Mouse (Mus musculus) heart, embryonic 16.5 days (tissue): ENCODE data around the gene Camk2d. TPM values are rescaled to one million over a fixed set of nuclear protein-coding genes. Genes with fewer than 3 reads are reported as not detected.

ENCODE experiments used
- ATAC-seq: fragments of 200-750 bp; cut with Nextera tagmentation; replicated peaks from 2 replicates; pipeline ENCODE4 v1.8.0; 2017; ENCODE audit warnings: moderate number of reproducible peaks; ENCODE audit not compliant: insufficient read depth, low FRiP score; ENCODE audit errors: extremely low read depth
- H3K27ac ChIP-seq: fragments of 300-500 bp; sonication (generic); 2 replicates; pipeline ENCODE4 v1.5.1; 2014; ENCODE audit warnings: mild to moderate bottlenecking, low read length, control low read depth, moderate library complexity
- H3K27me3 ChIP-seq: fragments of 300-500 bp; sonication (generic); 2 replicates; pipeline ENCODE4 v1.6.1; 2014; ENCODE audit warnings: low read length, mixed read lengths; ENCODE audit not compliant: control insufficient read depth, insufficient read depth
- H3K36me3 ChIP-seq: fragments of 300-500 bp; sonication (generic); 2 replicates; pipeline ENCODE4 v1.6.1; 2014; ENCODE audit not compliant: control insufficient read depth, insufficient read depth
- H3K4me1 ChIP-seq: fragments of 300-500 bp; sonication (generic); 2 replicates; pipeline ENCODE4 v1.6.1; 2014; ENCODE audit warnings: low read length, mixed read lengths; ENCODE audit not compliant: control insufficient read depth, insufficient read depth
- H3K4me2 ChIP-seq: fragments of 300-500 bp; sonication (generic); 2 replicates; pipeline ENCODE4 v1.6.1; 2014; ENCODE audit warnings: low read depth, mild to moderate bottlenecking, control low read depth, low read length
- H3K4me3 ChIP-seq: fragments of 300-500 bp; sonication (generic); 2 replicates; pipeline ENCODE4 v1.5.1; 2014; ENCODE audit warnings: mild to moderate bottlenecking, control low read depth, low read length
- H3K9ac ChIP-seq: fragments of 300-500 bp; sonication (generic); 2 replicates; pipeline ENCODE4 v1.6.1; 2014; ENCODE audit warnings: low read length, control low read depth
- H3K9me3 ChIP-seq: fragments of 300-500 bp; sonication (generic); replicated peaks from 2 replicates; pipeline ENCODE4 v1.6.1; 2016; ENCODE audit warnings: low read length; ENCODE audit not compliant: control insufficient read depth
- WGBS: fragments of 180-500 bp; shearing (Covaris S2); extraction: QIAGEN DNeasy Blood & Tissue Kit; methylation state at CpG from one replicate; pipeline ENCODE4 v1.1.7; 2014; 5-methylcytosine and 5-hydroxymethylcytosine counted together
- polyA plus RNA-seq: library from polyadenylated mRNA; unstranded; fragments of >200 nt; fragmentation: Nextera tagmentation; extraction: Ambion mirVana; gene quantifications from 2 replicates; pipeline ENCODE4 v1.2.1, GENCODE M21; 2015

Camk2d gene
- polyA plus RNA-seq, 1 experiment from 2014 or later: 112 TPM

DNA sequence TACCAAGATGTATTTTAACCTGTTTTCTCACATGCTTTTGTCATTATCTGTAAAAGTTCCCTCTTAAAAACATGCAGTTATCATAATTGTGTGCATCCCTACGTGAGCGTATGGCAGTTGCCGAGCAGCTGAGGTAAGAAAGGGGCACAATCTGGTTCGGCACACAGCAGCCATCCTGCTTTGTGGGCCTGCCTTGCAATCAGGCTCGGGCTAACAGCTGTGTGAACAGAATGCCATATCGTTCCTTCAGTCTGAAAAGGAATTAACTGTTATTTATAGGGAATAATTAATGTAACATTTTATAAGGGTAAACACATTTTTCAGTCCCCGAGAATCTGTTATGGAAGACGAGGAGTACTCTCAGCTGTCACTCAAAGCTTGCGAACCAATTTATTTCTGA is 129.5 kb downstream of the Camk2d start:
- ATAC-seq: no peak
- 82% methylated on average over 9 of the region's 9 CpGs for WGBS
- no peak overlapping the region for H3K27ac ChIP-seq
- H3K4me2 ChIP-seq: no peak overlapping the region
- no peaks in the 10 kb centered on the region for H3K27me3 ChIP-seq
- H3K4me3 ChIP-seq: no peak overlapping the region
- H3K4me1 ChIP-seq: peaks cover 12% of the 10 kb centered on the region; the same call in 1 of the 2 replicates
- no peaks in the 10 kb centered on the region for H3K9me3 ChIP-seq
- no peaks in the 10 kb centered on the region for H3K36me3 ChIP-seq
- no peak overlapping the region for H3K9ac ChIP-seq

DNA sequence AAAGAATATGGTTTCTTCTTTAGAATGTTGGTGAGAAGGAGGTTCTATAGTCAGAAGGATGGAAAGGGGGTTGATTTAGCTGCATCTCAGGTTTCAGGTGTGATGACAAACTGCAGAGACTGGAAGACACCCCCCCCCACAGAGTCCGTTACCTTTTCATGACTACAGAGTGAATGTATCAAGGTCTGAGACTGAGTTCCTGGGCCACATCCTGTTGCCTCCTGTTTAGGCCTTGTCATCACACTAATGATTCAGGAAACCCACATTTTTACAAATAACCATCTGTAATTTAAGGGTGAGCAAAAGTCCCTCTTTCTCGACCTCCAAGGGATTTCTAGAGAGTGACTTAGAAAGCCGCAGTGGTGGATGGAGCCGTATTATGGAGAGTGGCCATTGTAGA is 131.3 kb downstream of the Camk2d start:
- H3K9me3 ChIP-seq: no peaks in the 10 kb centered on the region
- no peaks in the 10 kb centered on the region for H3K36me3 ChIP-seq
- peaks cover 12% of the 10 kb centered on the region; the same call in 1 of the 2 replicates for H3K4me1 ChIP-seq
- ATAC-seq: no peak
- H3K27ac ChIP-seq: no peak overlapping the region
- WGBS: 96% methylated on average over 4 of the region's 4 CpGs
- no peak overlapping the region for H3K4me2 ChIP-seq
- no peaks in the 10 kb centered on the region for H3K27me3 ChIP-seq
- H3K9ac ChIP-seq: no peak overlapping the region
- H3K4me3 ChIP-seq: no peak overlapping the region

DNA sequence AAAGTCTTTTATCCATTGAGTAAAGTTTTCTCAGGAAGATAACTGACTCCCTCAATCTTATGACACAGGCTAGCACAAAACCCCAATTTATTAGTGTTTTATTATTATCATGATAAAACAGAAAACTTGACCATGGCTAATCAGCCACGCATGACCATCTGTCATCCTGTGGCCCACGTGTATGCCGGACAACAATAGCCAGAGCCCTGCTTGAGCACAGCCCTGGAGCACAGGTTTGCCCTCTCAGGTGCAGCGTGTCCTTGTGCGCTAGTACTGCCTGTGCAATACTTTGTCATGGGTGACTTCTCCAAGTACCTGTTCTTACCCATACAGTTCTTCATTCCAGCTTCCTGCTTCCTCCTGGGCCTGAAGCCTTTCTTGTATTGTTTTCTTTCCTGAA is 134.3 kb downstream of the Camk2d start:
- Histone ChIP-seq H3K36me3 (0 out of 2 replicates have a peak, but pooled peaks cover 2% of the 10 kb centered on the region), H3K4me2 (no peak overlapping the region), H3K4me3 (no peak overlapping the region), H3K27me3 (no peaks in the 10 kb centered on the region), H3K9me3 (no peaks in the 10 kb centered on the region), H3K4me1 (peaks cover 11% of the 10 kb centered on the region), H3K27ac (no peak overlapping the region), H3K9ac (no peak overlapping the region)
- 91% methylated on average over 5 of the region's 5 CpGs for WGBS
- no peak for ATAC-seq

DNA sequence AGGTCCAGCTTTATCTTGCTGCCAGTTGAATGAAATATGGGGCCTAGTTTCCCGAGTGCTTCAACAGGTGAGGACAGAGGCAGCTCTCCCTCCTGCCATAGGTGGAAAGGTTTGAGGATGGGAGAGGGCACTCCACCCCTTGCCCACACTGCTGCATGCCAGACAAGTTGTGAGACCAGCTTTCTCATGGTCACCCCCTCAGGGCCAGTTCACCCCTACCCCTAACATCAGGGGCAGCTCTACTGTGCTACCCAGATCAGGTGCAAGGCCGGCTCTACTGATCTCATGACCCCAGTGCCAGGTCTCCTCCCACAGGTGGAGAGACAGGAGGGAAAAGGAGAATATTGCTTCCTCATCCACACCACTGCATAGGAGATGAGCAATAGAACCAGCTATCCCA is 136.2 kb downstream of the Camk2d start:
- H3K9me3 ChIP-seq: no peaks in the 10 kb centered on the region
- H3K4me3 ChIP-seq: no peak overlapping the region
- H3K9ac ChIP-seq: no peak overlapping the region
- no peak for ATAC-seq
- H3K36me3 ChIP-seq: 0 out of 2 replicates have a peak, but pooled peaks cover 2% of the 10 kb centered on the region
- H3K27ac ChIP-seq: no peak overlapping the region
- H3K27me3 ChIP-seq: no peaks in the 10 kb centered on the region
- WGBS: 87% methylated on average over 2 of the region's 2 CpGs
- peaks cover 23% of the 10 kb centered on the region for H3K4me1 ChIP-seq
- no peak overlapping the region for H3K4me2 ChIP-seq

- H3K4me2 ChIP-seq: no peak overlapping the region
- H3K36me3 ChIP-seq: 0 out of 2 replicates have a peak, but pooled peaks cover 2% of the 10 kb centered on the region
- H3K9ac ChIP-seq: no peak overlapping the region
- H3K4me3 ChIP-seq: no peak overlapping the region
- H3K9me3 ChIP-seq: no peaks in the 10 kb centered on the region
- WGBS: 80% methylated on average over 2 of the region's 2 CpGs
- peaks cover 26% of the 10 kb centered on the region for H3K4me1 ChIP-seq
- ATAC-seq: no peak
- no peak overlapping the region for H3K27ac ChIP-seq
- no peaks in the 10 kb centered on the region for H3K27me3 ChIP-seq
Observed at GRCm38 (mm10) chr3:126734533-126734932, 138.4 kb downstream of the Camk2d start.

DNA sequence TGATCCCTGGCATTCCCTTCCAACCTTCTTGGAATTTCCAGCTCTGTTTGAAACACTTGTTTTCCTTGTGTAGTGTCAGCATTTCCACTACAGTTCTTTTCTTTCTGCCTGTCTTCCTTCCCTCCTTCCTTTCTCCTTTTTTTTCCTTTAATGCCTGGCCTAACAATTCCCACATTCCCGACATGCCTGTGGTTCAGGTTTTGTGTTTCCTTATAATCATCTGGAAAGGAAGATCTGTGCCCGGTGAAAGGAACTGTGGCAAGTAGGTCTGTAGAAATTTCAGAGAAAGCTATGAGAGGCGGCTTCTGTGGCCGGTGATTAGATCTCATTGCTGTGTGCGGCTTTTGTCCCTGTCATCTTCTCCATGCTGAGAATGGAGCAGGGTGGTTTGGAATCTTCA is 139.1 kb downstream of the Camk2d start:
- 65% methylated on average over 5 of the region's 5 CpGs for WGBS
- no peak for ATAC-seq
- H3K9ac ChIP-seq: 0 out of 2 replicates have a peak overlapping the region, but pooled peaks have one; percentile 3

DNA sequence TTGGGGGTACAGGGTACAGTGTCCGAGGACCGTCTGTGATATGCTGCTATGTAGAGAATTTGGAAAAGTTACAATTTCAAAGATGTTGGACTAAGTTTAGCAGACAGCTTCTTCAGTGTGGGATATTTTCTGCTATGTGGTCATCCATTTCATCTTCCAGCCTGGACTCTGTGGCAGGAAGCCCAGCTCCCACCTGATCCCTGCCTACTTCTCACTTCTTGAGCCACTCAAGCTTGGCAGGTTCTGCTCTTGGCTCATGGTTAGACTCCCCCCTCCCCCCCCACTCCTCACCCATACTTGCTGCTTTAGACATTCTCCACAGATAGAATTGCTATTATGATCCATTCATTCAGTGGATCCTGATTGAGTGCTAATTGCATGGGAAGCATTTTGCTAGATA is 141.0 kb downstream of the Camk2d start:
- Histone ChIP-seq H3K9ac (peak overlapping the region; percentile 4; the same call in 1 of the 2 replicates), H3K27ac (peak overlapping the region; percentile 90), H3K36me3 (0 out of 2 replicates have a peak, but pooled peaks cover 2% of the 10 kb centered on the region), H3K9me3 (no peaks in the 10 kb centered on the region), H3K4me2 (peak overlapping the region; percentile 31), H3K4me3 (no peak overlapping the region), H3K27me3 (no peaks in the 10 kb centered on the region), H3K4me1 (peaks cover 26% of the 10 kb centered on the region)
- peak; percentile 90 for ATAC-seq
- WGBS: 30% methylated on average over 2 of the region's 2 CpGs

More for the DNA sequence above, 139.1 kb downstream of the Camk2d start:
- H3K9me3 ChIP-seq: no peaks in the 10 kb centered on the region
- no peak overlapping the region for H3K4me2 ChIP-seq
- H3K27ac ChIP-seq: peak overlapping the region; percentile 36
- 0 out of 2 replicates have a peak, but pooled peaks cover 2% of the 10 kb centered on the region for H3K36me3 ChIP-seq
- no peaks in the 10 kb centered on the region for H3K27me3 ChIP-seq
- H3K4me3 ChIP-seq: no peak overlapping the region
- peaks cover 26% of the 10 kb centered on the region for H3K4me1 ChIP-seq

DNA sequence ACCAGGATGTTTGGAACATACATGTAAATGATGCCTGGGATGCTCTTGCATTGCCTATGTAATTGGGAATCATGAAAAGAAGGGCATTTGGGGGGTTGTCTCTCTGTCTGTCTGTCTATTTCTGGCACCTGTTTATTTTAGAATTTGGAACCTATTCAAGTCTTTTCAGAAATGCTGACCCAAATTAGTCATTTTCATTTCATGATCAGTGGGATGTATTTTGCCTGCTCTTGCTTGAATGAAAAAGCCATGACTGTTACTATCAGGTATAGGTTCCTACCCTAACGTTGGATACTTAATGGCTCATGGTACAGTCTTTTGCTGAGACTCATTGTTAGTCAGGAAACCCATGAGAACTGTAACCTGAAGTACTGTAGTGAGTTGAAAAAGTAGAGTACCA is 144.0 kb downstream of the Camk2d start:
- Histone ChIP-seq H3K27ac (no peak overlapping the region), H3K9me3 (no peaks in the 10 kb centered on the region)
- 71% methylated on average over 1 of the region's 1 CpGs for WGBS

GRCm38 (mm10) chr3:126744432-126745133 is 148.5 kb downstream of the Camk2d start:
- peak overlapping the region; percentile 77 for H3K27ac ChIP-seq
- H3K4me1 ChIP-seq: peaks cover 32% of the 10 kb centered on the region
- H3K9me3 ChIP-seq: no peaks in the 10 kb centered on the region
- H3K4me3 ChIP-seq: no peak overlapping the region
- H3K9ac ChIP-seq: no peak overlapping the region
- ATAC-seq: no peak
- H3K4me2 ChIP-seq: no peak overlapping the region
- H3K27me3 ChIP-seq: no peaks in the 10 kb centered on the region
- WGBS: 68% methylated on average over 3 of the region's 3 CpGs
- H3K36me3 ChIP-seq: no peaks in the 10 kb centered on the region

More for the DNA sequence above, 144.0 kb downstream of the Camk2d start:
- H3K4me1 ChIP-seq: peaks cover 30% of the 10 kb centered on the region
- H3K9ac ChIP-seq: no peak overlapping the region
- no peak overlapping the region for H3K4me2 ChIP-seq
- ATAC-seq: no peak
- H3K36me3 ChIP-seq: no peaks in the 10 kb centered on the region
- H3K4me3 ChIP-seq: no peak overlapping the region
- H3K27me3 ChIP-seq: no peaks in the 10 kb centered on the region
